Mouse (Mus musculus): ENCODE results near the gene Pvr. TPM values are rescaled to one million over a fixed set of nuclear protein-coding genes. Genes with fewer than 3 reads are reported as not detected.

The Pvr gene
- total RNA-seq, 2 experiments from 2014 or later: 2.0 TPM; not detected in 1

DNA sequence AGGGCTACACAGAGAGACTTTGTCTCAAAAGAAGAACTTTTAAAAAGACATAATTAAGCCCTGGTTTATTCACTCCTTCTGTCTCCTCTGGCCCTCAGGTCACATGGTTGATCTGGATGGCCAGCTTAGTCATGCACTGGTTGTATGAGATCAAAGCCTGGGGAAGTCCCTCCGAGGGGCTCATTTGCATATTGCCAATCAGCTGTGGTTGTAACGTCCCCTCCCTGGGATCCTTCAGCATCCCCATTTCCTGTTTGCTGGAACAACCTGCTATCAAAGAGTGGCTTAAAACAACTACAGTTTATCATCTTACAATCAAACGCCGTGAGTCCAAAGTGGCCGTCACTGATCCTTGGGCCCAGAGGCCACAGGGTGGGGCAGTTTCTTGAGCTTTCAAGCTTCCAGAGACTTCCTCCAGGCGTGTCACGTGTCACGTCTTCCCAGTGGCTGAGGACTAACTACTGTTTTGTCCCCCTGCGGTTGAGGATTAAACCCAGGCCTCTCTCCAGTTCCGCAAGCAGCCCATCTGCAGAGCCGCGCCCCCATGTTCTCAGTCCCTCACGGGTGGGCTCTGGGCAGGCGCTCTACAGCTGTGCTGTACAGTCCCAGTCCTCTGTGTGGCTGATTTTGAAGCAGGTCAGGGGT lies 44.1 kb downstream of the Pvr start:
- ATAC-seq (replicated peaks; ENCODE audit: low FRiP score, poor library complexity, severe bottlenecking): no peak

DNA sequence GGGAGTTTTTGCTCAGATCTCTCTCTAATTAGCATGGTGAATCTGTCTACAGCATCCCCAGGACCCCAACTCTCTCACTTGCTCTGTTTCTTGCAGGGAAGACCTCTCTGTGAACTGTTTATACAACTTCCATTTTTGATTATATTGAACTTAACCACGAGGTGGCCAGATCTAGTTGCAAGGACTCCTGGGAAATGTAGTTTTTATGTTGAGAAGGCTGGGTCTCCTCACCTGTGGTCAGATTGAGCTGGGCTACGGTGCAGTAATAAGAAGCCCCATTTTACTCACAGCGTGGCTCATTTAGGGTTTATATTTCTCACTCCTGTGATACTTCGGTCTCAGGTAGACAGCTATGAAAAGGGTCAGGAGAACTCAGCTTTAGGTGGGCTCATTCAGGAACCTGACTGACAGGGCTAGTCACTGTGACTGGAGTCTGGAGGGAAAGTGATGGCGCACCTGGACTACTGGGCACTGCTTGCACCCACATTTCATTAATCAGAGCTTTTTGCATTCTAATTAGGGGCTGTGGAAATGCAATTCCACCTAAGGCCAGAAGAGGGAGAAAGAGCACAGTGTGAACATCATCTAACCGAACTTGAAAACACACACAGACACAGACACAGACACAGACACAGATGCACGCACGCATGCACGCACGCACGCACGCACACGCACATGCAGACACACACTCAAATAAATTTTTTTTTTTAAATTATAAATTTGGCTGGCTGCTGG lies 44.8 kb downstream of the Pvr start:
- ATAC-seq (replicated peaks; ENCODE audit: low FRiP score, poor library complexity, severe bottlenecking): no peak

DNA sequence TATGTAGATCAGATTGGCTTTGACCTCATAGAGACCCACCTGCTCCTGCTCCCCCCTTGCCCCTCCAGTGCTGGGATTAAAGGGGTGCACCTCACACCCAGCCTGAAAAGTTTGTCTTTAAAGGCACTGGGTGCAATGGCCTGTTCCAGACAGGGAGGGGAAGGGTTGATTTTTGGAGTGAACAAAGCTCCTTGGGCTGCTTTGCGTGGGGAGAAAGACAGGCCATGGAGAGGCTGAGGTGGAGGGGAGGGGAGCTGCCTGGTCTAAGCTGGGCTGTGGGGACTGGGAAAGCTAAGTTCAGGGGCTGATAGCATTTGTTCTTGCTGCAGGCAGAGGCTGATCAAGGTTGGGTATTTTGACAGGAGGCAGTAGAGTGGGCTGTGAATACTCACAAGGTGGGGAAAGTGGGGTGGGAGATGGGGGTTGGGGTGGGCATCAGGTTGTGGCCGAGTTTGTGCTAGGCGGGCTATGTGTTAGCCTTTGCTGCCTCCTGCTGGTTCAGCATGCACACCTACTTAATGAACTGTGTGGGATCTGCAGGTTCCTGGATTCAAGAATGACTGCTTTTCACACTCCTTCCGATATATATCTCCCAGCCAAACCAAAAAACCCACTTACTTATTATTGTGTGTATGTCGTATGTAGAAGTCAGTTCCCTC lies 48.9 kb downstream of the Pvr start:
- no peak for ATAC-seq (replicated peaks; ENCODE audit: low FRiP score, poor library complexity, severe bottlenecking)

DNA sequence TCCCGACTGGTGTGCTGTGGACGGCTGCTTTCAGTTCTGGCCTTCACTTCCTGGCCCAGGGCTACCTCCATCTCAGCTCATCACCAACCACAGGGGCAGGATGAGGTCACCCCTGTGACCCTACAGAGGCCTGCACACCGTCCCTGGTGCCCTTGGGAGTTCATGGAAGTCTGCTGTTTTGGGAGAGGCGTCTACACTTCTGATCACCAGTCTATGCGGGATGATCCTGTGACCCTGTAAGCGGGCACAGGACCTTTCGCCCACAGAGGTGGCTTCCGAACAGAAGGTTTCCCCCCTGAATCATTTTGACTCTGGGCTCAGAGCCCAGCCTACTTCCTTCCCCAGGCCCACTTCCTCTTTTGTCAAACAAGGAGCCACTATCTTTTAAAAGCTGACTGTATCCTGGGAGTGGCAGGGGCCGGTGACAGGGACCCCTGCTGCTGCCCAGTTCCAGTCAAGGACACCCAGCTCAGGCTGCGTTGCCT lies 49.8 kb downstream of the Pvr start:
- ATAC-seq (replicated peaks; ENCODE audit: low FRiP score, poor library complexity, severe bottlenecking): no peak

DNA sequence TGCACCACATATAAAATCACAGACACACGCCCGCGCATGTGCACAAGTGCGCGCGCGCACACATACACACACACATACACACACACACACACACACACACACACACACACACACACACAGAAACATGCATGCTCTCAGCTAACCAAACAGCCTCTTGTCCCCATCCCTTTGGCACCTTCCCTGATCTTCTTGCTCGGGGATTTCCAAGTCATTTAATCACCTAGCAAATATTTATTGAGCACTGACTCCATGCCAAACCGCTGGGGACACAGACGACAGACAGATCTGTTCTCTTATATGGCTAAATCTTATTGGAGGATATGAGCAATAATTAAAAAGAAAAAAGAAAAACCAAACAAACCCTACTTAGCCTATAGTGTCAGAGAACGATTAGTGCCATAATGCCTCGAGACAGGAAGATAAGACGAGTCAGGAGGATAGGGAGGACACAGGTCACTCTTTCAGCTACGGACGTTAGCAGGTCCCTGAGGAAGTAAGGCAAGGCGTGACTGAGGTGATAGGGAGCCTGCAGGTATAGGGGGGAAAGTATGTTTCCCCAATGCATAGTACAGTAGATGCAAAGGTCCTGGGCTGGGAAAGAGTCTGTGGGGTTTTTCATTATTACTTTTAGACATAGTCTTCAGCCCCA lies 53.1 kb downstream of the Pvr start:
- ATAC-seq (replicated peaks; ENCODE audit: low FRiP score, poor library complexity, severe bottlenecking): no peak

DNA sequence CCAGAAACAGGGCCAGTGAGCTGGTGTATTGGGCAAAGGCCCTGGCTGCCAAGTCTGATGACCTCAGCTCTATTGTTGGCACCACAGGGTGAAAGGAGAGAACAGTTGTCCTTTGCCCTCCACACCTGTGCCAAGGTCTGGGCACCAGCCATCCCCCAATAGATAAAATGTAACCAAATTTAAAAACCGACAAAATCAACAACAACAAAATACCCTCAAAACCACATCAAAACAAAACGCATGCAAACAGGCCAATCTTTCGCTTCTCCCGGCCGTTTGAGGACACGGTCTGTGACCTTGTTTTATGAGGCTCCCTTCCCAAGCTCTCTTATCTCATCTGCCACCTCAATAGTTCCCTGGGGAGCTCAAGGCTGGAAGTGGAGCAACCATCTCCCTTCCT lies 54.5 kb downstream of the Pvr start:
- ATAC-seq (replicated peaks; ENCODE audit: low FRiP score, poor library complexity, severe bottlenecking): no peak

DNA sequence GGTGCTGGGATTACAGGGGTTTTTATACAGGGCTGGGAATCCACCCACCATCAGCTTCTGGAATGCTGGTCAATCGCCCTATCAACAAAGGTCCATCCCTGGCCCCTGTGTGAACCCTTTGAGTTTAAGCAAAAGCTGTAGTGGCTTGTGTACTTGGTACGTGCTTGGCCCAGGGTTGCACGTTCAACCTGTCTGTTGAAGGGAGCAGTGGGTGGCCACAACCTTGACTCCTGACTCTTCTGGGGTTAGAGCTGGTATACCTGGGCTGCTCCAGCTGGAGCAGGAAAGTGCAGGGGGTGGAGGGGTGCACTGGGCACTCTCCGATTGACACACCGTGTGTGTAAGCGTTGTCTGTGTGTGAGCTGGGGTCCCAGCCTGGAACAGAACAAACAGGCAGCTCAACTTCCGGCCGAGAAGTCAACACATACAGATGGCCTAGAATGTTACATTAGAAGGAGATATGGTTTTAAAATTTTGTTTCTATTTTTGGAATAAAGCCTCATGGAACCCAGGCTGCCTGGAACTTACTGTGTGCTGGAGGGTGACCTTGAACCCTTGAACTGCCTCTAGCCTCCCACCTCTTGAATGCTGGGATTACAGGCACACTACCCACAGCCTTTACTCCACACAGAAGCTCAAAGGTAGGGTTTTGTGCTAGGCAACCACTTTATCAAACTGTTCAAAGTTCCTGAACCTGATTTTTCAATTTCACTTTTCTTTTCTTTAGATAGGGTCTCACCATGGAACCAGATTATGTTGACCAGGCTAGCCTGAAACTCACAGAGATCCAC lies 55.5 kb downstream of the Pvr start:
- ATAC-seq (replicated peaks; ENCODE audit: low FRiP score, poor library complexity, severe bottlenecking): no peak

DNA sequence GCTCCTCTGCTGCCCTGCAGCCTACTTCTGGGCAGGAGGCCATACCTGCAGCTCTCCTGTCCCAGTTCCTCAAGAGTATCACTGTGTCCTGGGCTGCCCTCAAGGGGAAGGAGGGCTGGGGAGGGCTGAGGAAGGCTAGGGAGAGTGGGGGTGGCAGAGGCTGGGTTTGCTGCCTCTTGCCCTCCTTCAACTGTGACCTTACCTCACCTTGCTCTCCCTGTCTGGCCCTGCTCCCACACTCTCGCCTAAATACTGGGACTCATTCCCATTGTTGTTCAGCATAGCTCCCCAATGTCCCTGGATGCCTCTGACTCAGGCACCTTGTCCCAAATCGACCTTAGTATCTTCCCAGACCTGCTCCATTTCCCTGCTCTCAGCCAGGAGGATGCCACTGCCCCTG lies 56.7 kb downstream of the Pvr start:
- no peak for ATAC-seq (replicated peaks; ENCODE audit: low FRiP score, poor library complexity, severe bottlenecking)

DNA sequence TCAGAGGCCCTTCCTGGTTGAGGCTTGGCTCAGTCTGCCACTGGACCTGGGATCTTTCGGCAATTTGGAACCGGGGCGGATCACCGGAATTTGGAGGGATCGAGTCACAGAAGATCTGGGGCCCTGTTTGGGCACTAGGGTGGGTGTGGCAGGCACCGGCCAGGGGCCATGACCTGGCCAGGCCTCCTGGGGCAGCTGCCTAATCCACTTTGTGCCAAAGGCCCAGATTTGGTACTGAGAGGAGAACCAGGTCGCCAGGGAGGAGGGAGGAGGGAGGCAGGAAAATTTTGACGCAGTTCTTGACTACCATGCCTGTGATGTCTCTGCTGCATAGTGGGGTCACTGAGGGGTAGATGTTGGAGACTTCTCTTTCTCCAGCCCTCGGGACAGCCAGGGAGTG lies 59.8 kb downstream of the Pvr start, which contains the start of gene Ceacam16:
Gene Ceacam16, minus strand, starts transcription at position 101 of the 400 bp plus-strand sequence.
- no peak for ATAC-seq (replicated peaks; ENCODE audit: low FRiP score, poor library complexity, severe bottlenecking)

DNA sequence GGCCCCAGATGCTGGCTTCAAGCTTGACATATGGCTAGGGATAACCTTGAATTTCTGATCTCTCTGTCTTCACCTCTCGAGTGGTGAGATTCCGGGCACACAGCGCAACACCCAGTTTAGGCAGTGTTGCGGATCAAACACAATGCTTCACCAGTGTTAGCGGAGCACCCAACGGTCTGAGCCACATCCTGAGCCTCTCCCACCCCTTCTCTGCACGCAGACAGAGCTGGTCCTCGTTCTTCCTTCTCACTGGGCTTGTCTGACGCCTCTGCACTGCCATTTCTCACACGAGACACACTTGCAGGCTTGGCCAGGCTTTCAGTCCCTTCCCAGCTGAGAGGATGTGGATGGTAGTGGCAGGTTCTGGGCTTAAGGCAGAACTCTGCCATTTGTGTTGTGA lies 61.2 kb downstream of the Pvr start:
- ATAC-seq (replicated peaks; ENCODE audit: low FRiP score, poor library complexity, severe bottlenecking): no peak

DNA sequence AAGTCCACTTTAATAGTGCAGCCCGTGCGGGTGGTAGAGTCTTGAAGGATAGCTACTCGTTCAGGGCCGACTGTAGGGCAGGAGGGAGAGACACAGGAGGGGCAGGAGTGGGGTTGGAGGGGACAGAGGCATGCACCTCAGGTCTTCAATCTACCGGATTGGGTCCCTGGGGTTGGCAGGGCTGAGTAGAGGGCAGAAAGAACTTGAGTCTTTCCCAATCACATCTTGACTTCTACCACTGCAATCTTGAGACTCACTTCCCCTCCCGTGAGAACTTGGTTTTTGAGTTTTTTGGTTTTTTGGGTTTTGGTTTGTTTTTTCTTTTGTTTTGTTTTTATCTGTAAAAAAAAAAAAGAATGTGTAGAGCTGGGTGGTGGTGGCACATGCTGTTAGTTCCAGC lies 64.7 kb downstream of the Pvr start:
- no peak for ATAC-seq (replicated peaks; ENCODE audit: low FRiP score, poor library complexity, severe bottlenecking)

DNA sequence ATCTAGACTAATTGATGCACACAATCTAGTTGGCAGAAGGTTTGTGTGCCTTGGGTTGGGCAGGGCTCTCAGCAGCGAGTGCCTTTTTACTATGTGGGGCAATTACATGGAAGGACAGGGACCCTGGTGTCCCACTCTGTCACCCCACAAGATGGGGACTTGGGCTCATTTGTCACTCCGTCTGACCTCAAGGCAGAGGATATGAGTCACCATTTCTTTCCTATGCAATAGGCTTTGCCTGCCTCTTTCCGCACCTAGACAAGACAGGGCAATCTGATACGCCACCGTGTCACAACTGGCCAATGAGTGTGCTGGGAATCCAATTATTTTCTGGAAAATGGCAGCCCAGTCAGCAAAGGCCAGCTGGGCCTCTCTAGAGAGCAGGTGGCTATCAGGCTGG lies 65.3 kb downstream of the Pvr start:
- ATAC-seq (replicated peaks; ENCODE audit: low FRiP score, poor library complexity, severe bottlenecking): no peak

Other genes starting within 250 kb of the Pvr start
- gene Apoc2, start 243.2 kb downstream of the Pvr start, total RNA-seq (2015; ENCODE audit: low replicate concordance): 8.0 and 22.7 TPM in 2 replicates
- not detected in 2 replicates for gene Apoc2, start 243.2 kb downstream of the Pvr start, total RNA-seq (2017; ENCODE audit: low replicate concordance)
- gene Gm44805, start 239.7 kb downstream of the Pvr start, total RNA-seq (2015; ENCODE audit: low replicate concordance): not detected in 2 replicates
- gene Gm44805, start 239.7 kb downstream of the Pvr start, total RNA-seq (2017; ENCODE audit: low replicate concordance): not detected in 2 replicates
- not detected in 2 replicates for gene Apoc4, start 239.7 kb downstream of the Pvr start, total RNA-seq (2015; ENCODE audit: low replicate concordance)
- not detected in 2 replicates for gene Apoc4, start 239.7 kb downstream of the Pvr start, total RNA-seq (2017; ENCODE audit: low replicate concordance)
- gene Apoc1, start 228.5 kb downstream of the Pvr start, total RNA-seq (2015; ENCODE audit: low replicate concordance): 28.1 TPM in 1 of 2 replicates, not detected in the other
- not detected in 2 replicates for gene Apoc1, start 228.5 kb downstream of the Pvr start, total RNA-seq (2017; ENCODE audit: low replicate concordance)
- 49.9 and 66.0 TPM in 2 replicates for gene Apoe, start 222.0 kb downstream of the Pvr start, total RNA-seq (2015; ENCODE audit: low replicate concordance)
- 260 and 282 TPM in 2 replicates for gene Apoe, start 222.0 kb downstream of the Pvr start, total RNA-seq (2017; ENCODE audit: low replicate concordance)
- 14.7 and 16.9 TPM in 2 replicates for gene Tomm40, start 205.7 kb downstream of the Pvr start, total RNA-seq (2015; ENCODE audit: low replicate concordance)
- gene Tomm40, start 205.7 kb downstream of the Pvr start, total RNA-seq (2017; ENCODE audit: low replicate concordance): 8.9 and 10.4 TPM in 2 replicates
- gene Nectin2, start 170.7 kb downstream of the Pvr start, total RNA-seq (2015; ENCODE audit: low replicate concordance): not detected in 2 replicates
- 0.64 TPM in 1 of 2 replicates, not detected in the other for gene Nectin2, start 170.7 kb downstream of the Pvr start, total RNA-seq (2017; ENCODE audit: low replicate concordance)
- gene Bcam, start 150.1 kb downstream of the Pvr start, total RNA-seq (2015; ENCODE audit: low replicate concordance): not detected in 2 replicates
- gene Bcam, start 150.1 kb downstream of the Pvr start, total RNA-seq (2017; ENCODE audit: low replicate concordance): not detected in 2 replicates
- gene Cblc, start 124.4 kb downstream of the Pvr start, total RNA-seq (2015; ENCODE audit: low replicate concordance): not detected in 2 replicates
- gene Cblc, start 124.4 kb downstream of the Pvr start, total RNA-seq (2017; ENCODE audit: low replicate concordance): not detected in 2 replicates
- 15.5 and 21.3 TPM in 2 replicates for gene Bcl3, start 98.4 kb downstream of the Pvr start, total RNA-seq (2015; ENCODE audit: low replicate concordance)
- gene Bcl3, start 98.4 kb downstream of the Pvr start, total RNA-seq (2017; ENCODE audit: low replicate concordance): 0.77 TPM in 1 of 2 replicates, not detected in the other
- gene Gm19345, start 69.2 kb downstream of the Pvr start, total RNA-seq (2015; ENCODE audit: low replicate concordance): not detected in 2 replicates
- not detected in 2 replicates for gene Gm19345, start 69.2 kb downstream of the Pvr start, total RNA-seq (2017; ENCODE audit: low replicate concordance)
- gene Ceacam16, start 59.9 kb downstream of the Pvr start, total RNA-seq (2015; ENCODE audit: low replicate concordance): not detected in 2 replicates
- gene Ceacam16, start 59.9 kb downstream of the Pvr start, total RNA-seq (2017; ENCODE audit: low replicate concordance): not detected in 2 replicates
- not detected in 2 replicates for gene Ceacam19, start 33.2 kb downstream of the Pvr start, total RNA-seq (2015; ENCODE audit: low replicate concordance)
- gene Ceacam19, start 33.2 kb downstream of the Pvr start, total RNA-seq (2017; ENCODE audit: low replicate concordance): not detected in 2 replicates
- not detected in 2 replicates for gene Igsf23, start 29.6 kb upstream of the Pvr start, total RNA-seq (2015; ENCODE audit: low replicate concordance)
- gene Igsf23, start 29.6 kb upstream of the Pvr start, total RNA-seq (2017; ENCODE audit: low replicate concordance): 2.4 TPM in 1 of 2 replicates, not detected in the other
- gene Ceacam20, start 44.3 kb upstream of the Pvr start, total RNA-seq (2015; ENCODE audit: low replicate concordance): not detected in 2 replicates
- not detected in 2 replicates for gene Ceacam20, start 44.3 kb upstream of the Pvr start, total RNA-seq (2017; ENCODE audit: low replicate concordance)
- not detected in 2 replicates for gene Nlrp9b, start 70.3 kb upstream of the Pvr start, total RNA-seq (2015; ENCODE audit: low replicate concordance)
- gene Nlrp9b, start 70.3 kb upstream of the Pvr start, total RNA-seq (2017; ENCODE audit: low replicate concordance): not detected in 2 replicates
- gene Vmn1r91, start 178.5 kb upstream of the Pvr start, total RNA-seq (2015; ENCODE audit: low replicate concordance): not detected in 2 replicates
- gene Vmn1r91, start 178.5 kb upstream of the Pvr start, total RNA-seq (2017; ENCODE audit: low replicate concordance): not detected in 2 replicates
- gene Gm16442, start 201.4 kb upstream of the Pvr start, total RNA-seq (2015; ENCODE audit: low replicate concordance): not detected in 2 replicates
- not detected in 2 replicates for gene Gm16442, start 201.4 kb upstream of the Pvr start, total RNA-seq (2017; ENCODE audit: low replicate concordance)
- gene Vmn1r93, start 217.9 kb upstream of the Pvr start, total RNA-seq (2015; ENCODE audit: low replicate concordance): not detected in 2 replicates
- not detected in 2 replicates for gene Vmn1r93, start 217.9 kb upstream of the Pvr start, total RNA-seq (2017; ENCODE audit: low replicate concordance)
- gene Vmn1r94, start 247.2 kb upstream of the Pvr start, total RNA-seq (2015; ENCODE audit: low replicate concordance): not detected in 2 replicates
- gene Vmn1r94, start 247.2 kb upstream of the Pvr start, total RNA-seq (2017; ENCODE audit: low replicate concordance): not detected in 2 replicates

Data from erythroid progenitor cell, adult 5-6 weeks (primary cell).